Mouse (Mus musculus): ENCODE data around the gene Edem1. TPM values are rescaled to one million over a fixed set of nuclear protein-coding genes. Genes with fewer than 3 reads are reported as not detected.

Gene Edem1
- total and polyA plus RNA-seq, 2 experiments: 58.3 to 102 TPM

- no peak overlapping the region for H3K4me3 ChIP-seq (ENCODE audit: insufficient read depth, low read depth, low read length)
- H3K4me1 ChIP-seq (ENCODE audit: control insufficient read depth, insufficient read depth, low read length): no peaks in the 10 kb centered on the region
- TF ChIP-seq CTCF (IDR thresholded peaks at IDR 0.05; ENCODE audit: low read depth, low read length) (no peak), POLR2A (IDR thresholded peaks at IDR 0.05; ENCODE audit: extremely low read depth, insufficient read depth, low read length) (no peak)
- WGBS: 90% methylated on average over 3 of the region's 3 CpGs
- H3K36me3 ChIP-seq (ENCODE audit: control insufficient read depth, insufficient read depth, low read length): no peaks in the 10 kb centered on the region
- DNase-seq (ENCODE audit: extremely low read depth, low read depth, low spot score): no peak
- no peaks in the 10 kb centered on the region for H3K27me3 ChIP-seq (ENCODE audit: control insufficient read depth, insufficient read depth, low read length)
- no peaks in the 10 kb centered on the region for H3K79me2 ChIP-seq (ENCODE audit: control insufficient read depth, insufficient read depth, low read length)
- H3K27ac ChIP-seq (replicated peaks; ENCODE audit: insufficient read depth, low read depth, low read length): no peak overlapping the region
- H3K9ac ChIP-seq (ENCODE audit: low read depth, low read length): no peak overlapping the region
These were observed 67.5 kb downstream of the Edem1 start for GRCm38 (mm10) chr6:108895976-108896375.

- Histone ChIP-seq H3K36me3 (ENCODE audit: control insufficient read depth, insufficient read depth, low read length) (no peaks in the 10 kb centered on the region), H3K27me3 (ENCODE audit: control insufficient read depth, insufficient read depth, low read length) (no peaks in the 10 kb centered on the region), H3K27ac (replicated peaks; ENCODE audit: insufficient read depth, low read depth, low read length) (no peak overlapping the region), H3K9ac (ENCODE audit: low read depth, low read length) (no peak overlapping the region), H3K79me2 (ENCODE audit: control insufficient read depth, insufficient read depth, low read length) (no peaks in the 10 kb centered on the region), H3K4me1 (ENCODE audit: control insufficient read depth, insufficient read depth, low read length) (no peaks in the 10 kb centered on the region), H3K4me3 (ENCODE audit: insufficient read depth, low read depth, low read length) (no peak overlapping the region)
- TF ChIP-seq CTCF (IDR thresholded peaks at IDR 0.05; ENCODE audit: low read depth, low read length) (no peak), POLR2A (IDR thresholded peaks at IDR 0.05; ENCODE audit: extremely low read depth, insufficient read depth, low read length) (no peak)
- no peak for DNase-seq (ENCODE audit: extremely low read depth, low read depth, low spot score)
- 85% methylated on average over 8 of the region's 8 CpGs for WGBS
These were observed 68.2 kb downstream of the Edem1 start for GRCm38 (mm10) chr6:108896525-108897087.

- Histone ChIP-seq H3K27me3 (ENCODE audit: control insufficient read depth, insufficient read depth, low read length) (no peaks in the 10 kb centered on the region), H3K9ac (ENCODE audit: low read depth, low read length) (no peak overlapping the region), H3K4me1 (ENCODE audit: control insufficient read depth, insufficient read depth, low read length) (no peaks in the 10 kb centered on the region), H3K36me3 (ENCODE audit: control insufficient read depth, insufficient read depth, low read length) (no peaks in the 10 kb centered on the region), H3K4me3 (ENCODE audit: insufficient read depth, low read depth, low read length) (no peak overlapping the region), H3K79me2 (ENCODE audit: control insufficient read depth, insufficient read depth, low read length) (no peaks in the 10 kb centered on the region), H3K27ac (replicated peaks; ENCODE audit: insufficient read depth, low read depth, low read length) (no peak overlapping the region)
- no peak for DNase-seq (ENCODE audit: extremely low read depth, low read depth, low spot score)
- TF ChIP-seq POLR2A (IDR thresholded peaks at IDR 0.05; ENCODE audit: extremely low read depth, insufficient read depth, low read length): no peak
- no peak for TF ChIP-seq CTCF (IDR thresholded peaks at IDR 0.05; ENCODE audit: low read depth, low read length)
- WGBS: 59% methylated on average over 2 of the region's 2 CpGs
These were observed 70.8 kb downstream of the Edem1 start for GRCm38 (mm10) chr6:108899231-108899630.

GRCm38 (mm10) chr6:108902124-108902523 is 73.7 kb downstream of the Edem1 start:
- Histone ChIP-seq H3K4me1 (ENCODE audit: control insufficient read depth, insufficient read depth, low read length) (no peaks in the 10 kb centered on the region), H3K9ac (ENCODE audit: low read depth, low read length) (no peak overlapping the region), H3K27ac (replicated peaks; ENCODE audit: insufficient read depth, low read depth, low read length) (no peak overlapping the region), H3K4me3 (ENCODE audit: insufficient read depth, low read depth, low read length) (no peak overlapping the region), H3K36me3 (ENCODE audit: control insufficient read depth, insufficient read depth, low read length) (no peaks in the 10 kb centered on the region), H3K79me2 (ENCODE audit: control insufficient read depth, insufficient read depth, low read length) (no peaks in the 10 kb centered on the region), H3K27me3 (ENCODE audit: control insufficient read depth, insufficient read depth, low read length) (no peaks in the 10 kb centered on the region)
- no peak for TF ChIP-seq CTCF (IDR thresholded peaks at IDR 0.05; ENCODE audit: low read depth, low read length)
- TF ChIP-seq POLR2A (IDR thresholded peaks at IDR 0.05; ENCODE audit: extremely low read depth, insufficient read depth, low read length): no peak
- DNase-seq (ENCODE audit: extremely low read depth, low read depth, low spot score): no peak

- no peaks in the 10 kb centered on the region for H3K36me3 ChIP-seq (ENCODE audit: control insufficient read depth, insufficient read depth, low read length)
- H3K27ac ChIP-seq (replicated peaks; ENCODE audit: insufficient read depth, low read depth, low read length): no peak overlapping the region
- H3K4me1 ChIP-seq (ENCODE audit: control insufficient read depth, insufficient read depth, low read length): no peaks in the 10 kb centered on the region
- no peaks in the 10 kb centered on the region for H3K27me3 ChIP-seq (ENCODE audit: control insufficient read depth, insufficient read depth, low read length)
- H3K4me3 ChIP-seq (ENCODE audit: insufficient read depth, low read depth, low read length): no peak overlapping the region
- no peaks in the 10 kb centered on the region for H3K79me2 ChIP-seq (ENCODE audit: control insufficient read depth, insufficient read depth, low read length)
- no peak overlapping the region for H3K9ac ChIP-seq (ENCODE audit: low read depth, low read length)
- TF ChIP-seq POLR2A (IDR thresholded peaks at IDR 0.05; ENCODE audit: extremely low read depth, insufficient read depth, low read length) (no peak), CTCF (IDR thresholded peaks at IDR 0.05; ENCODE audit: low read depth, low read length) (no peak)
- DNase-seq (ENCODE audit: extremely low read depth, low read depth, low spot score): no peak
- WGBS: 77% methylated on average over 4 of the region's 4 CpGs
These were observed 74.8 kb downstream of the Edem1 start for GRCm38 (mm10) chr6:108903280-108903679.

- no peak overlapping the region for H3K9ac ChIP-seq (ENCODE audit: low read depth, low read length)
- no peaks in the 10 kb centered on the region for H3K36me3 ChIP-seq (ENCODE audit: control insufficient read depth, insufficient read depth, low read length)
- H3K27me3 ChIP-seq (ENCODE audit: control insufficient read depth, insufficient read depth, low read length): no peaks in the 10 kb centered on the region
- H3K4me1 ChIP-seq (ENCODE audit: control insufficient read depth, insufficient read depth, low read length): no peaks in the 10 kb centered on the region
- no peak for DNase-seq (ENCODE audit: extremely low read depth, low read depth, low spot score)
- no peak overlapping the region for H3K4me3 ChIP-seq (ENCODE audit: insufficient read depth, low read depth, low read length)
- H3K27ac ChIP-seq (replicated peaks; ENCODE audit: insufficient read depth, low read depth, low read length): no peak overlapping the region
- TF ChIP-seq CTCF (IDR thresholded peaks at IDR 0.05; ENCODE audit: low read depth, low read length): no peak
- TF ChIP-seq POLR2A (IDR thresholded peaks at IDR 0.05; ENCODE audit: extremely low read depth, insufficient read depth, low read length): no peak
- WGBS: 61% methylated on average over 1 of the region's 1 CpGs
- no peaks in the 10 kb centered on the region for H3K79me2 ChIP-seq (ENCODE audit: control insufficient read depth, insufficient read depth, low read length)
These were observed 78.1 kb downstream of the Edem1 start for GRCm38 (mm10) chr6:108906539-108906938.

Other genes starting within 250 kb of the Edem1 start
- 33.0 and 35.0 TPM in 2 replicates for gene Bhlhe40, start 168.0 kb upstream of the Edem1 start, total RNA-seq (2014; rRNA removed)
- 16.4 and 17.4 TPM in 2 replicates for gene Bhlhe40, start 168.0 kb upstream of the Edem1 start, polyA plus RNA-seq (2012; rRNA removed)
- 24.2 and 27.7 TPM in 2 replicates for gene Arl8b, start 45.5 kb upstream of the Edem1 start, total RNA-seq (2014; rRNA removed)
- gene Arl8b, start 45.5 kb upstream of the Edem1 start, polyA plus RNA-seq (2012; rRNA removed): 8.9 and 10.3 TPM in 2 replicates

Measured in liver, adult 2 months (tissue).